Mouse (Mus musculus): Measurements from ENCODE around the gene Capns1.

GRCm38 (mm10) chr7:30178256-30178655 is 20.4 kb downstream of the Capns1 start:
- TF ChIP-seq POLR2A (IDR thresholded peaks at IDR 0.05; ENCODE audit: low read depth, low read length) = no peak
- TF ChIP-seq CTCF (IDR thresholded peaks at IDR 0.05; ENCODE audit: borderline replicate concordance, insufficient read depth, low read length) = no peak

All from embryonic fibroblast, embryonic 13.5 days (primary cell).